Mouse (Mus musculus): Measurements from ENCODE around the gene Usp30. TPM values are rescaled to one million over a fixed set of nuclear protein-coding genes. Genes with fewer than 3 reads are reported as not detected.

The Usp30 gene
- total RNA-seq, 2 experiments from 2014 or later: 35.5 to 40.0 TPM

DNA sequence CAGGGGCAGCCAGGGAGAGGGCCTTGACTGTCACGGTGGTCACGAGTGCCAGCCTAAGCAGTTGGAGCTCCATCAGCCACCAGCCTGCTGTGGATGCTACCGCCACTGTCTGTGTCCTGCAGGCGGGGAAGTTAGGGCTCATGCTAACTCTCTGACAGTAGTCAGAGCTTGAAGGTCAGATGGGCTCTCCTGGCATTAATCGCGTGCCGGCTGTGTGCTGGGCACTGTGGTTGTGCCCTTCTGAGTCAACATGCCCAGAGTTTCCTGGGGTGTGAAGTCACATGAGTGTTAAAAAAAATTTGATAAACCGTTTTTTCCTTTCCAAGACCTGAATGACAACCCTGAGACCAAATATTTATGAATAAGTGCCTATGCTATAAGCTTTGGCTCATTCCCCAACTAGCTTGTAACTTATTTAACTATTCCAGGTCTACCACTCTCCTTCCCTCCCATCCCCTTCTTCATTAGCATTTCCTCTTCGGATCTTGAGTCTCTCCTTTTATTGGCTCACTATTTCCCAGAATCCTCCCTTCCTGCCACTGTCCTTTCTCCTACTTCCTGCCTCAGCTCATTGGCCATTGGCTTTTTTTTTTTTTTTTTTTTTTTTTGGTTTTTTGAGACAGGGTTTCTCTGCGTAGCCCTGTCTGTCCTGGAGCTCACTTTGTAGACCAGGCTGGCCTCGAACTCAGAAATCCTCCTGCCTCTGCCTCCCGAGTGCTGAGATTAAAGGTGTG lies 87.3 kb downstream of the Usp30 start:
- DNase-seq (ENCODE audit: extremely low spot score in 1 of 2, low spot score in 1 of 2): no peak

GRCm38 (mm10) chr5:114153490-114153889 lies 88.2 kb downstream of the Usp30 start:
- DNase-seq (ENCODE audit: extremely low spot score in 1 of 2, low spot score in 1 of 2): no peak

GRCm38 (mm10) chr5:114154765-114155164 lies 89.5 kb downstream of the Usp30 start:
- DNase-seq (ENCODE audit: extremely low spot score in 1 of 2, low spot score in 1 of 2): no peak

GRCm38 (mm10) chr5:114155168-114155933 lies 90.1 kb downstream of the Usp30 start:
- DNase-seq (ENCODE audit: extremely low spot score in 1 of 2, low spot score in 1 of 2): no peak

DNA sequence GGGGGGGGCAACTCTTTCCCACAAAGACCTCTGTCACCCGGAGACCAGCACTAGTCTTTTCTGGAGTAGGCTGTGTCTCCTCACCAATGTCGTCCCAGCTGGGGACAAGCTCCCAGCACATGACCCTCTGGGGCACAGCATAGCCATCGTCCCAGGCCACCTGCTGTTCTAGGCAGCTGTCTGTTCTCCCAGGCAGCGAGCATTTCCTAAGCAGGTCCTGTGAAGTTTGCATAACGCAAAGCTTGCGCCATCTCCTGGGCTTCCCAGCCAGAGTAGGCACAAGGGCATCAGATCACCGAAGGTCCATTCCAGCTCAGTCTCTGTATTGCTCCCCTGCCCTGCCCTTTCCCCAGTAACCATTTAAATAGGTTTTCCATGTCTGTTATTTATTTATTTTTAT lies 92.0 kb downstream of the Usp30 start:
- DNase-seq (ENCODE audit: extremely low spot score in 1 of 2, low spot score in 1 of 2): no peak

- no peak for DNase-seq (ENCODE audit: extremely low spot score in 1 of 2, low spot score in 1 of 2)
Measured at GRCm38 (mm10) chr5:114161424-114161823, 96.2 kb downstream of the Usp30 start.

GRCm38 (mm10) chr5:114162106-114162815 lies 97.0 kb downstream of the Usp30 start:
- no peak for DNase-seq (ENCODE audit: extremely low spot score in 1 of 2, low spot score in 1 of 2)

DNA sequence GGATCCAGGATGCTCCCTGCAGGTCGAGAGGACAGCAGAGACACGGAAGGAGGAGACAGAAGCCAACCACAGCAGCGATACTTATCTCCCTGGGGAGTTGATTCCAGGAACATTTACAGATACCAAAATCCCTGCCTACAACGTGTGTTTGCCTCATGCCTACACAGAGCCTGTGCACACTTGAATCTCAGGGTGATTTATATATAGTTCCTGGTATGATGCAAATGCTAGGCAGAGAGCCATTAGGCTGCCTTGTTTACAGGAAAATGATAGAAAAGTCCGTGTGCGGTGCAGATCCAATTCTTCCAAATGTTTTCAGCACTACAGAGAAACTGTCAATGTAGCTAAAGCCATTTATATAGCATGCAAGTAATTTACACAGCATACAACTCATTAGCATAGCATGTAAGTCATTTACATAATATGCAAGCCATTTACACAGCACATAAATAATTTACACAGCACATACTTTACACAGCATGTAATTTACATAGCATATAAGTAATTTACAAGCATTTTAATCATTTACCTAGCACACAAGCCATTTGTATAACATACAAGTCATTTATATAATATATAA lies 97.9 kb downstream of the Usp30 start:
- DNase-seq (ENCODE audit: extremely low spot score in 1 of 2, low spot score in 1 of 2): no peak

DNA sequence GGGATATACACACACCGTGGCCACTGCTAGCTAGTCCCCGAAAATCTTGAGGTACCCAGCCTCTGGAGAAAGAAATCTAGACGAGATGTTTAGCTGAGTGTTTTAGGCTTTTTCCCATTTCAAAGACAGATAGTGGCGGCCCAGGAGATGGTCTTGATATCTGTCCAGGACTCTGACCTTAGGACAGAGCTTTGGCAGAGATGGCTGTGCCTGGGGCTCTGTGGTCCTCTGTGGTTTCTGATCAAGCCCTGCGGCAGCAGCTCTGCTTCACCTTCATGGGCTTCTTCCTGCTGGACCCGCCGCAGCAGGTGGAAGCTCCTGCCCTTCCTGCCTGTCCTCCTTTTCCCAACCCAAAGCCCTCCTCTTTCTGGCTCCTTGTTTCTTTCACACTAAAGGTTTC lies 105.1 kb downstream of the Usp30 start:
- no peak for DNase-seq (ENCODE audit: extremely low spot score in 1 of 2, low spot score in 1 of 2)

GRCm38 (mm10) chr5:114172936-114173335 lies 107.7 kb downstream of the Usp30 start:
- no peak for DNase-seq (ENCODE audit: extremely low spot score in 1 of 2, low spot score in 1 of 2)

- DNase-seq (ENCODE audit: extremely low spot score in 1 of 2, low spot score in 1 of 2): no peak
Measured at GRCm38 (mm10) chr5:114173458-114173857, 108.2 kb downstream of the Usp30 start.

- DNase-seq (ENCODE audit: extremely low spot score in 1 of 2, low spot score in 1 of 2): no peak
Measured at GRCm38 (mm10) chr5:114173877-114174581, 108.8 kb downstream of the Usp30 start.

Other genes with a start within 250 kb of the Usp30 start
- 10 to 100 TPM; 29.3 to 33.5 TPM for gene Selplg, start 232.8 kb upstream of the Usp30 start, total RNA-seq (2021)
- gene Coro1c, start 156.7 kb upstream of the Usp30 start, total RNA-seq (2021): 10 to 100 TPM; 82.7 to 91.6 TPM
- 10 to 100 TPM; 22.9 to 27.6 TPM for gene Ssh1, start 71.6 kb upstream of the Usp30 start, total RNA-seq (2021)
- not detected for gene Dao, start 61.8 kb upstream of the Usp30 start, total RNA-seq (2021)
- gene Svop, start 26.1 kb downstream of the Usp30 start, total RNA-seq (2021): 100 to 1,000 TPM; 169 to 187 TPM
- 1 to 10 TPM; 3.8 to 4.2 TPM for gene Alkbh2, start 62.8 kb downstream of the Usp30 start, total RNA-seq (2021)
- gene Ung, start 64.9 kb downstream of the Usp30 start, total RNA-seq (2021): 1 to 10 TPM; 3.4 to 3.5 TPM
- 1 to 10 TPM; 6.1 to 6.5 TPM for gene Acacb, start 81.1 kb downstream of the Usp30 start, total RNA-seq (2021)
- gene Foxn4, start 208.3 kb downstream of the Usp30 start, total RNA-seq (2021): not detected
- gene Myo1h, start 223.7 kb downstream of the Usp30 start, total RNA-seq (2021): 1 to 10 TPM; 2.4 to 2.7 TPM

Measured in layer of hippocampus, postnatal 25 days (tissue).